Mouse (Mus musculus) kidney, embryonic 14.5 days (tissue): ENCODE data around the gene Rpl41. TPM values are rescaled to one million over a fixed set of nuclear protein-coding genes. Genes with fewer than 3 reads are reported as not detected.
"Not testable (repeated sequence)": the region's sequence is repeated elsewhere in the genome, so short reads cannot be mapped to it uniquely, and the experiment has no call there.

Source experiments
- ATAC-seq: fragments of 200-750 bp; cut with Nextera tagmentation; 2 replicates; pipeline ENCODE4 v1.8.0; 2017; ENCODE audit warnings: moderate number of reproducible peaks, mild to moderate bottlenecking, moderate TSS enrichment, moderate library complexity; ENCODE audit not compliant: low FRiP score, low TSS enrichment
- H3K27ac ChIP-seq: fragments of 300-500 bp; sonication (generic); 2 replicates; pipeline ENCODE4 v1.5.1; 2014; ENCODE audit warnings: low read depth, mild to moderate bottlenecking, low read length, moderate library complexity, mixed read lengths
- H3K27me3 ChIP-seq: fragments of 300-500 bp; sonication (generic); 2 replicates; pipeline ENCODE4 v1.6.1; 2014; ENCODE audit warnings: mild to moderate bottlenecking, low read length; ENCODE audit not compliant: control insufficient read depth, insufficient read depth
- H3K36me3 ChIP-seq: fragments of 300-500 bp; sonication (generic); 2 replicates; pipeline ENCODE4 v1.6.1; 2014; ENCODE audit warnings: low read length, mixed read lengths; ENCODE audit not compliant: control insufficient read depth, insufficient read depth
- H3K4me1 ChIP-seq: fragments of 300-500 bp; sonication (generic); 2 replicates; pipeline ENCODE4 v1.6.1; 2014; ENCODE audit warnings: low read length, mixed read lengths; ENCODE audit not compliant: control insufficient read depth, insufficient read depth
- H3K4me2 ChIP-seq: fragments of 300-500 bp; sonication (generic); replicated peaks from 2 replicates; pipeline ENCODE4 v1.6.1; 2014; ENCODE audit warnings: low read depth, mild to moderate bottlenecking, low read length
- H3K4me3 ChIP-seq: fragments of 300-500 bp; sonication (generic); 2 replicates; pipeline ENCODE4 v1.5.1; 2014; ENCODE audit warnings: mild to moderate bottlenecking, low read length
- H3K9ac ChIP-seq: fragments of 300-500 bp; sonication (generic); 2 replicates; pipeline ENCODE4 v1.6.1; 2014; ENCODE audit warnings: low read depth, mild to moderate bottlenecking, low read length, moderate library complexity
- H3K9me3 ChIP-seq: fragments of 300-500 bp; sonication (generic); 2 replicates; pipeline ENCODE4 v1.6.1; 2016; ENCODE audit warnings: low read length; ENCODE audit not compliant: control insufficient read depth
- WGBS: fragments of 180-500 bp; shearing (Covaris S2); extraction: QIAGEN DNeasy Blood & Tissue Kit; methylation state at CpG from one replicate; pipeline ENCODE4 v1.1.7; 2014; 5-methylcytosine and 5-hydroxymethylcytosine counted together
- polyA plus RNA-seq: library from polyadenylated mRNA; unstranded; fragments of >200 nt; fragmentation: Nextera tagmentation; extraction: Ambion mirVana; gene quantifications from 2 replicates; pipeline ENCODE4 v1.2.1, GENCODE M21; 2014

Gene Rpl41
- polyA plus RNA-seq, 1 experiment from 2014 or later: 4,683 TPM

DNA sequence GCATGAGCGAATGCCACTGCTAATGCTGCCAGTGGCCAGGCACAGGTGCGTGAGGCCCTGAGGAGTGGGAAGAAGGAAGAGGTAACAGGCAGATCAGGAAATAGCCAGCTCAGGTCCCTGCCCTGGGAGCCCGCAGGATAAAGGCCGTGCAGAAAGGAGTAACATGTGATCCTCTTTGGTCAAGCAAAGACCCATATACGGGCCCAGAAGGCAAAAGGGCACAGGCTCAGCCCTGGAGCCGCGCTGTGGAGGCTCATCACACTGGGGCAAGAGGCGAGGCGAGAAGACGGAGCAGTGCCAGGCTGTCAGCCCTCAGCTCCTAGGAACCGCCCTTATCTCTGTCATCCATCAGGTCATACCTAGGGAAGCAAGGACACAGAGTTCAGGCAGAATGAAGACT lies 38.8 kb downstream of the Rpl41 start:
- peaks cover 5% of the 10 kb centered on the region; the same call in 1 of the 2 replicates for H3K36me3 ChIP-seq
- no peak overlapping the region for H3K4me3 ChIP-seq
- H3K9ac ChIP-seq: no peak overlapping the region
- no peak overlapping the region for H3K4me2 ChIP-seq
- no peaks in the 10 kb centered on the region for H3K27me3 ChIP-seq
- ATAC-seq: no peak
- no peaks in the 10 kb centered on the region for H3K4me1 ChIP-seq
- WGBS: 88% methylated on average over 11 of the region's 11 CpGs
- H3K9me3 ChIP-seq: no peaks in the 10 kb centered on the region
- H3K27ac ChIP-seq: no peak overlapping the region

GRCm38 (mm10) chr10:128509831-128510230 lies 39.3 kb downstream of the Rpl41 start:
- no peak overlapping the region for H3K4me2 ChIP-seq
- H3K27me3 ChIP-seq: no peaks in the 10 kb centered on the region
- no peak overlapping the region for H3K4me3 ChIP-seq
- no peaks in the 10 kb centered on the region for H3K9me3 ChIP-seq
- H3K4me1 ChIP-seq: no peaks in the 10 kb centered on the region
- H3K27ac ChIP-seq: no peak overlapping the region
- 65% methylated on average over 4 of the region's 4 CpGs for WGBS
- peaks cover 5% of the 10 kb centered on the region; the same call in 1 of the 2 replicates for H3K36me3 ChIP-seq
- no peak overlapping the region for H3K9ac ChIP-seq
- ATAC-seq: no peak

DNA sequence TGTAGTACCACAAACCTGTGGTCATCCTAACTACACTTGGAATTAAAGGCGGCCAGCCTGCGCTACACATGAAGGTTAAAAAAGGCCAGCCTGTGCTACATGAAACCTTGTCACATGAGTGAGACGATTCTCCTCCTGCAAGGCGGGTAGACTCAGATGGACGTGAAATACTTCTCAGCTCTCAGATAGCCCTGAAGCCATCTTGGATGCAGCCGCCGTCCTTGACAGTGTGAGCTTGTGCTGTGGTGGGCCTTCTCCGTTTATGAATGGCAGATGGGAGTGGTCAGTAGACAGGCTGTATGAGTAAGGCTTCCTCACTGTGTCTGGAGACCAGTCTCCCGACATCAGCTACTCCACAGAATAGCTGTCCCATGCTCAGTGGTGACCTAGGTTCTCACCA lies 39.9 kb downstream of the Rpl41 start:
- ATAC-seq: no peak
- WGBS: 86% methylated on average over 9 of the region's 9 CpGs
- H3K9ac ChIP-seq: no peak overlapping the region
- no peak overlapping the region for H3K4me2 ChIP-seq
- H3K36me3 ChIP-seq: peaks cover 5% of the 10 kb centered on the region; the same call in 1 of the 2 replicates
- H3K4me1 ChIP-seq: no peaks in the 10 kb centered on the region
- no peaks in the 10 kb centered on the region for H3K9me3 ChIP-seq
- H3K4me3 ChIP-seq: no peak overlapping the region
- H3K27me3 ChIP-seq: no peaks in the 10 kb centered on the region
- H3K27ac ChIP-seq: no peak overlapping the region

GRCm38 (mm10) chr10:128508260-128508659 lies 40.8 kb downstream of the Rpl41 start:
- H3K27ac ChIP-seq: no peak overlapping the region
- ATAC-seq: no peak
- 85% methylated on average over 9 of the region's 9 CpGs for WGBS
- peaks cover 5% of the 10 kb centered on the region; the same call in 1 of the 2 replicates for H3K36me3 ChIP-seq
- no peak overlapping the region for H3K4me3 ChIP-seq
- H3K9me3 ChIP-seq: no peaks in the 10 kb centered on the region
- no peak overlapping the region for H3K4me2 ChIP-seq
- H3K27me3 ChIP-seq: no peaks in the 10 kb centered on the region
- no peak overlapping the region for H3K9ac ChIP-seq
- H3K4me1 ChIP-seq: no peaks in the 10 kb centered on the region

DNA sequence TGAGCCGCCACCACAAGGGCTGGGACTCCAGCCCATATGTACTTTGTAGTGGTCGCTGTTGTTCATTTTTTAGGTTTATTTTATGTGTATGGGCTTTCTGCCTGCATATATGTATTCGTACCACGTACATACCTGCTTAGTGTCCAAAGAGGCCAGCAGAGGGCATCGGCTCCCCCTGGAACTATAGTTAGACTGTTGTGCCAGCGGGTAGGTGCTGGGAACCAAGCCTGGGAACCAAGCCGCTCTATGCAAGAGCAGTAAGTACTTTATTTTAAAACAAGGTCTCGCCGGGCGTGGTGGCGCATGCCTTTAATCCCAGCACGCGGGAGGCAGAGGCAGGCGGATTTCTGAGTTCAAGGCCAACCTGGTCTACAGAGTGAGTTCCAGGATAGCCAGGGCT lies 43.1 kb downstream of the Rpl41 start:
- ATAC-seq: no peak

DNA sequence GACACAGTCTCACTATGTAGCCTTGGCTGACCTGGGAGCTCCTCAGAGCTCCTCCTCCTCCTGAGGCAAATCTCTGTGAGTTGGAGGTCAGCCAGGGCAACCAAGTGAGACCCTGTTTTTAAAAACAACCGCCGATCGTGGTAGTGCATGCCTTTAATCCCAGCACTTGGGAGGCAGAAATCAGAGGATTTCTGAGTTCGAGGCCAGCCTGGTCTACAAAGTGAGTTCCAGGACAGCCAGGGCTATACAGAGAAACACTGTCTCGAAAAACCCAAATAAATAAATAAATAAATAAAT lies 43.8 kb downstream of the Rpl41 start:
- H3K4me1 ChIP-seq, H3K9ac ChIP-seq, H3K36me3 ChIP-seq, H3K9me3 ChIP-seq, H3K27ac ChIP-seq, H3K27me3 ChIP-seq, ATAC-seq, H3K4me3 ChIP-seq, H3K4me2 ChIP-seq: not testable (repeated sequence)
- WGBS: 71% methylated on average over 5 of the region's 5 CpGs

More for the DNA sequence above, 43.1 kb downstream of the Rpl41 start:
- Histone ChIP-seq H3K36me3 (no peaks in the 10 kb centered on the region; the same call in 1 of the 2 replicates), H3K4me1 (no peaks in the 10 kb centered on the region), H3K9me3 (no peaks in the 10 kb centered on the region), H3K9ac (no peak overlapping the region), H3K27me3 (no peaks in the 10 kb centered on the region), H3K4me2 (no peak overlapping the region), H3K27ac (no peak overlapping the region), H3K4me3 (no peak overlapping the region)
- 93% methylated on average over 14 of the region's 14 CpGs for WGBS

DNA sequence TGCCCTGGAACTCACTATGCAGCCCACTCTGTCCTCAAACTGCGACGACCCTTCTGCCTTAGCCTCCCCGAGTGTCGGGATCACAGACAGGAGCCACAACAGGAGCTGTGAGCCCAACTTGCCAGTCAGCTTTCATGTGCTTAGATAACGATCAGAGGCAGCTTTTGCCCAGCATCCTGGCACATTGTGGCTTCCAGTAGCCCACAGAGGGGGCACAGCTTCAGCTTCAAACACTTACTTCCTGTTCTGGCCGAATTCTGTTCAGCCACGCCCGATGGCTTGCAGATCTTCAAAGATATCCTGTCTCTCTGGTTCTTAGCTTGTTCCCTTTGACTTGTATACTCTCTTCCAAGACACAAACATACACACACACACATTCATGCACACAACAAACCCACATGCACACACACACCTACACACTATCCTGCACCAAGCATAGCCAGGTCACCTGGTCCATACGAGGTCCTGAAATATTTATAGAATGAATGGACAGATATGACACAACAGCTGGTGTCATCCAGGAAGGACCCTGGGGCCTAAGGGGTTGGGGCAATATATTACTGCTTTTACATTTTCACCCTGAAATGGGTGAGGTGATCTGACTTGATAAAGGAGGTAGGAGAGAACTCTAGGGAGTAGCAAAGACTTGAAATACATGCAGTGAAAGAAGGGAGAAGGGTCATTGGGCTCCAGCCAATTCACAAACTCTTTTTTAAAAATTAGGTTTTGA lies 44.3 kb downstream of the Rpl41 start:
- no peak overlapping the region for H3K9ac ChIP-seq
- H3K4me1 ChIP-seq: no peaks in the 10 kb centered on the region
- H3K27me3 ChIP-seq: no peaks in the 10 kb centered on the region
- ATAC-seq: no peak
- no peaks in the 10 kb centered on the region for H3K9me3 ChIP-seq
- H3K27ac ChIP-seq: no peak overlapping the region
- 65% methylated on average over 9 of the region's 9 CpGs for WGBS
- H3K4me2 ChIP-seq: no peak overlapping the region
- no peaks in the 10 kb centered on the region for H3K36me3 ChIP-seq
- no peak overlapping the region for H3K4me3 ChIP-seq

DNA sequence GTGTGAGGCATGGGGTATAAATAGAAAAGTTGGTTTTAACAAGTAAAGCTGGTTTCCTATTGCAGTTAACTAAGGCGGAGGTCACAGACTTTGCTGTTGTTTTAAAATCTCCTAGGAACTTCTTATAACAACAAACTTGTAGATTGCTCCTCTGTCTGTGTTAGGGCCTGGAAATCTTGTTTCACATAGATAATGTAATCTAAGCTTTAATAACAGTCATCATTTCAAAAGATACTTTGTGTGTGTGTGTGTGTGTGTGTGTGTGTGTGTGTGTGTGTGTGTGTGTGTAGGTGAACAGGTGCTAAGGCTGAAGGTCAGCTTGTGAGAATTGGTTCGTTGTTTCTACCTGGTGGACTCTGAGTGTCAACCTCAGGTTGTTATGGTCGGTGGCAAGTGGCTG lies 45.1 kb downstream of the Rpl41 start:
- WGBS: 71% methylated on average over 3 of the region's 3 CpGs
- Histone ChIP-seq H3K4me2 (no peak overlapping the region), H3K4me3 (no peak overlapping the region), H3K27me3 (no peaks in the 10 kb centered on the region), H3K9ac (no peak overlapping the region), H3K27ac (no peak overlapping the region), H3K9me3 (no peaks in the 10 kb centered on the region), H3K36me3 (no peaks in the 10 kb centered on the region), H3K4me1 (no peaks in the 10 kb centered on the region)
- no peak for ATAC-seq

GRCm38 (mm10) chr10:128503532-128503931 lies 45.6 kb downstream of the Rpl41 start:
- Histone ChIP-seq H3K9me3 (no peaks in the 10 kb centered on the region), H3K9ac (no peak overlapping the region), H3K4me2 (no peak overlapping the region), H3K4me1 (no peaks in the 10 kb centered on the region), H3K27me3 (no peaks in the 10 kb centered on the region), H3K36me3 (no peaks in the 10 kb centered on the region), H3K4me3 (no peak overlapping the region), H3K27ac (no peak overlapping the region)
- WGBS: 67% methylated on average over 8 of the region's 8 CpGs
- no peak for ATAC-seq
